Mouse (Mus musculus) cortical plate, adult 2 months (tissue): ENCODE data around the gene Shisa7. TPM values are rescaled to one million over a fixed set of nuclear protein-coding genes. Genes with fewer than 3 reads are reported as not detected.
"Not testable (repeated sequence)": the region's sequence is repeated elsewhere in the genome, so short reads cannot be mapped to it uniquely, and the experiment has no call there.

Experiments
- H3K27ac ChIP-seq: fragments of 200-500 bp; 2 replicates; pipeline ENCODE4 v1.5.1; 2012; ENCODE audit warnings: low read length, control low read depth, inconsistent platforms; ENCODE audit not compliant: insufficient read depth
- H3K4me1 ChIP-seq: fragments of 200-500 bp; 2 replicates; pipeline ENCODE4 v1.6.1; 2011; ENCODE audit warnings: low read length; ENCODE audit not compliant: control insufficient read depth, insufficient read depth
- H3K4me3 ChIP-seq: fragments of 200-500 bp; 2 replicates; pipeline ENCODE4 v1.5.1; 2011; ENCODE audit warnings: mild to moderate bottlenecking, low read length, control low read depth; ENCODE audit not compliant: insufficient read depth
- CTCF ChIP-seq: fragments of 200-500 bp; IDR thresholded peaks from 2 replicates; pipeline ENCODE4 v1.5.1; 2011; ENCODE audit warnings: mild to moderate bottlenecking, control low read depth, low read length; ENCODE audit not compliant: insufficient read depth; ENCODE audit errors: extremely low read depth
- POLR2A ChIP-seq: fragments of 200-500 bp; IDR thresholded peaks from 2 replicates; pipeline ENCODE4 v1.6.1; 2011; ENCODE audit warnings: mild to moderate bottlenecking, low read length, control low read depth; ENCODE audit not compliant: insufficient read depth; ENCODE audit errors: extremely low read depth
- polyA plus RNA-seq: library from polyadenylated mRNA; depleted of rRNA; stranded (reverse); fragments of >200 nt; gene quantifications from 2 replicates; pipeline ENCODE4 v1.2.3, GENCODE M21; 2012

The Shisa7 gene
- polyA plus RNA-seq, 1 experiment: 135 TPM

- no peak overlapping the region for H3K27ac ChIP-seq
- TF ChIP-seq CTCF: no peak
- TF ChIP-seq POLR2A: no peak
- H3K4me3 ChIP-seq: no peak overlapping the region
- H3K4me1 ChIP-seq: no peaks in the 10 kb centered on the region; the same call in 1 of the 2 replicates
Observed at GRCm38 (mm10) chr7:4825365-4825764, 19.1 kb downstream of the Shisa7 start.

DNA sequence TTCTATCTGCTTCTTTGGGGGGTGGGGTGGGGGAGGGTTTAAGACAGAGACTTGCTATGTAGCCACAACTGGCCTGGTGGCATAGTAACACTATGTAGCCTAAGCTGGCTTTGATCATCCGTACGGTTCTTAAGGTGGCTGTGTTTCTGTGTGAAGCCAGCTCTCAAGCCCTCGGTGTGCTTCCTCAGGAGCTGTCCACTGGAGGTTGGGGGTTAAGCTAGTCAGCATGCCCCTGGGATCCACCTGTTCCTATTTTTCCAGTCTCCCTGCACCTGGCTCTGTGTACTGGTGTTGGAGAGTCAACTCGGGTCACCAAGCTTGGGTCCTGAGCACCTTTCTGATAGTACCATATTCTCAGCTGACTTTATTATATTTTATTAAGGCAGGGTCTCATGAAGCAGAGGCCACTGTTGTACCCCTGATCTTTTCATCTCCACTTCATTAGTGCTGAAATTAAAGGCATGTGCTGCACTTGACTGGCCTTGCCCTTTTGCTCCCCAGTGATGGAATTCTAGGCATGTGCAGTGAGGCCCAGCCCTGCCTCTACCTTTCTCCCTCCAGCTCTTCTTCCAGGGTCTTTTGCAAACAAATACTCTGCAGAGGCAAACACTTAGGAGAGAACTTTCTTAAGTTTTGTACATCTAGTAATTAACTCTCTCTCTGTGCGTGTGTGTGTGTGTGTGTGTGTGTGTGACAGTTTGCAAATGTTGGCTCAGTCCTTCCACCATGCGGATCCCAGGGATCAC, 22.2 kb downstream of the Shisa7 start:
- H3K27ac ChIP-seq: 0 out of 2 replicates have a peak overlapping the region, but pooled peaks have one; percentile 64
- no peak overlapping the region for H3K4me3 ChIP-seq
- no peak for TF ChIP-seq CTCF
- no peak for TF ChIP-seq POLR2A
- no peaks in the 10 kb centered on the region; the same call in 1 of the 2 replicates for H3K4me1 ChIP-seq

GRCm38 (mm10) chr7:4821690-4822089, 22.8 kb downstream of the Shisa7 start:
- H3K4me3 ChIP-seq: no peak overlapping the region
- TF ChIP-seq POLR2A (no peak), CTCF (no peak)
- H3K27ac ChIP-seq: no peak overlapping the region
- H3K4me1 ChIP-seq: no peaks in the 10 kb centered on the region; the same call in 1 of the 2 replicates

DNA sequence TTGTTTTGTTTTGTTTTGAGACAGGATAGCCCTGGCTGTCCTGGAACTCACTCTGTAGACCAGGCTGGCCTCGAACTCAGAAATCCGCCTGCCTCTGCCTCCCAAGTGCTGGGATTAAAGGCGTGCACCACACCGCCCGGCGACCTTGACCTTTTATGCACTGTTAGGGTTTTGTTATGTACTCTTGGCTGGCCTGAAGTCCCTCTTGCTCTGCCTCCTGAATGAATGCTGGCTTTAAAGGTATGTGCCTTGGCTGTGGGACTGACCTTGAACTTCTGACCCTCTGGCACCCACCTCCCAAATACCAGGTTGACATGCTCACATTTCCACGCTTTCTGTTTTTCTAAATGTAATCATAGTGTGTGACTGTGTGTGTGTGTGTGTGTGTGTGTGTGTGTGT, 23.6 kb downstream of the Shisa7 start:
- 0 out of 2 replicates have a peak overlapping the region, but pooled peaks have one; percentile 38 for H3K27ac ChIP-seq
- H3K4me3 ChIP-seq, H3K4me1 ChIP-seq: not testable (repeated sequence)

- no peak overlapping the region for H3K27ac ChIP-seq
- peaks cover 4% of the 10 kb centered on the region; the same call in 1 of the 2 replicates for H3K4me1 ChIP-seq
- H3K4me3 ChIP-seq: no peak overlapping the region
- TF ChIP-seq POLR2A: no peak
- no peak for TF ChIP-seq CTCF
Observed at GRCm38 (mm10) chr7:4816559-4816958, 27.9 kb downstream of the Shisa7 start.

DNA sequence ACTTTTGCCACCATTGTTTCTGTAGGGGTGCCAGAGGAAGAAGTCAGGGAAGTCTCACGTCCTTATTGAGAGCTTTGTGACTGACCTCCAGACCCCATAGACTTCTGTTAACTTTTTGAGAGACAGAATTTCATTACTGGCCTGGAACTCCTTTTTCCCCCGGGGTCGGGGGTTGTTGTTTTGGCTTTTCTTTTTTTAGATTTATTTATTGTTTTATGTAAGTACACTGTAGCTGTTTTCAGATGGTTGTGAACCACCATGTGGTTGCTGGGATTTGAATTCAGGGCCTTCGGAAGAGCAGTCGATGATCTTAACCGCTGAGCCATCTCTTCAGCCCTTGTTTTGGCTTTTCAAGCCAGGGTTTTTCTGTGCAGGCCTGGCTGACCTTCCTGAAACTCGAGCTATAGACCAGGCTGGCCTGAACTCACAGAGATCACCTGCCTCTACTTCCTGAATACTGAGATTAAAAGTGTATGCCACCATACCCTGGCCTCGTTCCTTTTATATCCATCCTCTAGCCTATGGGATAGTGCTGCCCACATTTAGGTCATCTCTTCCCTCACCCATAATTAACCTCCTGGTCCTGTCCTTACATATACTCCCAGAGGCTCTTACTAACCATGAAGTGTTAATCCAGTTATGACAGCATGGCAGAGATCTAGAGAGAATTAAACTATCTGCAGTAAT, 31.2 kb downstream of the Shisa7 start:
- peak overlapping the region; percentile 56 for H3K4me3 ChIP-seq
- peak overlapping the region; percentile 66 for H3K27ac ChIP-seq
- no peak for TF ChIP-seq CTCF
- no peak for TF ChIP-seq POLR2A
- peaks cover 4% of the 10 kb centered on the region; the same call in 1 of the 2 replicates for H3K4me1 ChIP-seq

DNA sequence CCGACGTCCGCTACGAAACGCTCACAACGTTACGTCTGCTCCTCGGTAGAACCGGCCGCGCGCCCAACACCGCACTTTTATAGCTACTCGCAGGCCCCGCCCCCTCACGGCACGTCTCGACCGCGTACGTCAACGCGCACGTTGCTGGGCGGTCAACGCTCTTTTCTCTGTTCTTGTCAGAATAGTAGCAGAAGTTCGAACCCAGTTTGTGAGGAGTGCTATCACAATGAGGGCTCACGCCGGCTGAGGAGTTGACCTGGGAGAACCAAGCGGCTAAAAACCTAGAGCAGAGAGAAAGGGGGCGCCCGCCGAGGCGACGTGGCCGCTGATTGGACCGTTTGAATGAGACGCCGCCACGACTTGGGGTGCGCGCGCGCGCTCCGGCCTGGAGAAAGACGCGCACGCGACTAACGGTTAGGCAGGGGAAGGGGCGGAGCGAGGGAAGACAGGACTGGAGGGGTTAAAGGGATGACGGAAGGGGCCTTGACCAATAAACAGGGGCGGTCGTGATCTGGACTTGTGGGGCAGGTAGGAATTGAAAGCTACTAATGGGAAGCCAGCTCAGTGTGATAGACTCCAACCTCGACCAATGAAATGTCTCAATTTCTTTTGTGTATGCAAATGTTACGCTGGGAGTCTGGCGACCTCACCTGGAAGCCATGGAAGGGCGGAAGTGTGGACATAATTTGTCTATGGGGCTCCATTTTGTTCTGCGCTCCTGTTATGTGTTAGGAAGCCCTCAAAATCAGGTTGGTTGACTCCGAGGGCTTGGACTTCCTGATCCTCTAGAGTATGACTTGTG, 32.0 kb downstream of the Shisa7 start, which contains the start of gene Ube2s:
Gene Ube2s, minus strand, starts transcription at position 288 of the 802 bp plus-strand sequence.
- Histone ChIP-seq H3K4me3 (peak within 1 kb of the TSS; percentile 56), H3K27ac (peak within 1 kb of the TSS; percentile 79), H3K4me1 (peaks cover 4% of the 10 kb centered on the region; the same call in 1 of the 2 replicates)
- no peak for TF ChIP-seq CTCF
- TF ChIP-seq POLR2A: peak; percentile 96

DNA sequence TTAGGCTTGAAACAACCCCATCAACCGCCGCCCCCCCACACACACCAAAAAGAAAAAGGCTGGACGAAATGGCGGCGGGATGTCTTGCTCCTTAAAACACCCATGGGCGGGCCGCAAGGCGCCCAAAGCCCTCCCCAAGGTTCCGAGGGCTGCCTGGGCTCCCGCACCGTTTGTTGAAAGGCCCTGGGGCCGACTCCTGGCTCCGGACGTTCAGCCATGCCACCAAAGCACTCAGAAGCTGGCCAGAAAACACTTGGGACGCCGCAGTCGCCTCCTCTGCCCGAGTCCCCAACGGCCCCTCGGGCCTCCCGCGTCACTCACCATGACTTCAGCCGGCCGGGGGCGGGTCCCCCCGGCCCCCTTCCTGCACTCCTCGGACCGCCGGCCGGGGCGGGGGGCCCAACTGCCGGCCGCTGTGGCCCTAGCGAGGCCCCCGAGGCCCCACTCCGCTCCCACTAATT, 32.6 kb downstream of the Shisa7 start:
- H3K27ac ChIP-seq: no peak overlapping the region
- H3K4me3 ChIP-seq: peak overlapping the region; percentile 56
- TF ChIP-seq POLR2A: no peak
- TF ChIP-seq CTCF: no peak
- peaks cover 4% of the 10 kb centered on the region; the same call in 1 of the 2 replicates for H3K4me1 ChIP-seq

GRCm38 (mm10) chr7:4811131-4811530, 33.4 kb downstream of the Shisa7 start:
- not testable (repeated sequence) for H3K27ac ChIP-seq, H3K4me1 ChIP-seq
- peak overlapping the region; percentile 56 for H3K4me3 ChIP-seq
